Mouse (Mus musculus): ENCODE data around the gene Lhfp. TPM values are rescaled to one million over a fixed set of nuclear protein-coding genes. Genes with fewer than 3 reads are reported as not detected.

Gene Lhfp
- polyA plus RNA-seq, 1 experiment from 2014 or later: 47.3 TPM

DNA sequence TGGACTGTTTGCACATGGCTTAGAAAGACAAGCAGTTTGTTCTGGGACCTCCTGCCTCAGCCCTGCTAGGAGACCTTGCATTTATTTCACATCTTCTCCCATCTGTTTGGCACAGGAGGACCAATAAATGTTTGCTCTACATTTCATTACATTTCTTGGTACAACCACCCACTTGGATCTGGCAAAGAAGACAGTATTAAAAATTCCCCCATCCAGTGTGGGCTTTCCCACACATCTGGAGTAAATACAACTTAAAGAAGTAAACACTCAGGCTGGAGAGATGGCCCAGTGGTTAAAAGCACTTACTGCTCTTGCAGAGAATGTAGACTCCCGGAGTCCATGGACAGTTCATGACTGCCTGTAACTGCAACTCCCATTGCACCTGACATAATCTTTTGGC is 250.6 kb downstream of the Lhfp start:
- Histone ChIP-seq H3K27me3 (no peaks in the 10 kb centered on the region), H3K4me2 (replicated peaks) (no peak overlapping the region), H3K4me1 (replicated peaks) (peaks cover 4% of the 10 kb centered on the region; the same call in 1 of the 2 replicates), H3K36me3 (no peaks in the 10 kb centered on the region), H3K9me3 (no peaks in the 10 kb centered on the region), H3K9ac (replicated peaks) (no peak overlapping the region), H3K4me3 (replicated peaks) (no peak overlapping the region), H3K27ac (no peak overlapping the region)
- no peak for ATAC-seq
- WGBS: 93% methylated on average over 1 of the region's 1 CpGs

DNA sequence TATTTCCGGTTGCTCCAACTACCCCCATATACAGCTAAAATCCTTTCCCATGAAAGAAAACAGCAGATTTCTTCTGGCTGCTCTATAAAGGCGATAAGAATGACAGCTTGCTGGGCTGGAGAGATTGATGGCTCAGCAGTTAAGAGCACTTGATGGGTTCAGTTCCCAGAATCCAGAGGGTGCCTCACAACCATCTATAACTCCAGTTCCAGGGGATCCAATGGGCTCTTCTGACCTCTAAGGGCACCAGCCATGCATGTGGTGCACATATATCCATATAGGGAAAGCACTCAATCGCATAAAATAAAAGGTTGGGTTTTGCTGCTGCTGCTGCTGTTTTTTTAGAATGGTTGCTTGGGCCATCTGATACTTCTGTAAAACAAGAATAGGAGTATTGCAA is 251.1 kb downstream of the Lhfp start:
- Histone ChIP-seq H3K27ac (no peak overlapping the region), H3K4me1 (replicated peaks) (peaks cover 4% of the 10 kb centered on the region; the same call in 1 of the 2 replicates), H3K36me3 (no peaks in the 10 kb centered on the region), H3K4me2 (replicated peaks) (no peak overlapping the region), H3K4me3 (replicated peaks) (no peak overlapping the region), H3K9ac (replicated peaks) (no peak overlapping the region), H3K9me3 (no peaks in the 10 kb centered on the region), H3K27me3 (no peaks in the 10 kb centered on the region)
- no peak for ATAC-seq
- 93% methylated on average over 3 of the region's 3 CpGs for WGBS

GRCm38 (mm10) chr3:53292979-53293378 is 251.7 kb downstream of the Lhfp start:
- no peak overlapping the region for H3K4me2 ChIP-seq (replicated peaks)
- no peaks in the 10 kb centered on the region for H3K27me3 ChIP-seq
- 90% methylated on average over 4 of the region's 4 CpGs for WGBS
- no peak overlapping the region for H3K9ac ChIP-seq (replicated peaks)
- H3K27ac ChIP-seq: no peak overlapping the region
- H3K36me3 ChIP-seq: no peaks in the 10 kb centered on the region
- H3K4me1 ChIP-seq (replicated peaks): peaks cover 4% of the 10 kb centered on the region; the same call in 1 of the 2 replicates
- H3K4me3 ChIP-seq (replicated peaks): no peak overlapping the region
- no peaks in the 10 kb centered on the region for H3K9me3 ChIP-seq
- ATAC-seq: no peak

DNA sequence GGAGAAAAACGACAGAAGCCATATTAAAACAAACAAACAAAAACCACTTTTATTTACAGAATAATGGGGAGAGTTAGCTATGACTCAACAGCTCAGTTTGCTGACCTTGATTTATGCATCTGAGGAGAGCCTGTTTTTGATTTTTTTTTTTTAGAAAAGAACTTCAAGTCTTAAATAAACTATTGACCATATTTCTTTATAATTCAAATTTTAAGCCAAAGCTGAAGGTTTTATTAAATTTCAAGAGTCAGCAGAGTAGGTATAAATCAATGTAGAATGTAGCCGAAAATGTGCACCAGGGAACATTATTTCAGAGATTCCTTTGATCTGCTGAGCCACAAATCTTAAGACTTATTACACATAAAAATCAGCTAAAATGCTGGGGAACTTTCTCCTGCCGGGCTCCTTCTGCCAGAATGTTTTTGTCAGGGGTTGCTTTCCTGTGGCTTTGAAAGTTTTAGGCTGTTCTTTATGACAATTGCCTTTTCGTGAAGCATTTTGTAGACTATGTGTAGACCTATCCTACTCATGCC is 252.6 kb downstream of the Lhfp start:
- no peak overlapping the region for H3K9ac ChIP-seq (replicated peaks)
- no peaks in the 10 kb centered on the region for H3K36me3 ChIP-seq
- no peak for ATAC-seq
- H3K27ac ChIP-seq: no peak overlapping the region
- H3K9me3 ChIP-seq: no peaks in the 10 kb centered on the region
- H3K4me2 ChIP-seq (replicated peaks): no peak overlapping the region
- H3K27me3 ChIP-seq: no peaks in the 10 kb centered on the region
- no peak overlapping the region for H3K4me3 ChIP-seq (replicated peaks)
- 74% methylated on average over 4 of the region's 4 CpGs for WGBS
- H3K4me1 ChIP-seq (replicated peaks): peaks cover 4% of the 10 kb centered on the region; the same call in 1 of the 2 replicates

DNA sequence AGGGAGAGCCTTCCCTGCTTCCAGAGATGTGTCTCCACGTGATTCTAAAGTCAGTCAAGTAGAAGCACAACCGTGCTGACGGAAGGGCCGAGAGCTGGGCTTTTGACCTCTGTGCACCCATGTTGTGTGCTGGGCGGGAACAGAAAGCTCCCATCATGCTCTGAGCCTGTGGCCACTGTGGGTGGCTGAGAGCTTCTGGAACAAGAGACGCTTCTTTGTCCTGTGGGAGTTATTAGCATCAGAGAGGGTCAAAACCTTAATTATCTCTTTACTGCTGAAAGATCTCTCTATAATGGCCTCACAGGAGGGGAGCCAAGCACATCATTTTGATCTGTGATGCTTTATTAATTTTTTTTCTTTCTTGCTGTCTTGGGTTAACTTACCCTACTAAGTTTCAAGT is 253.5 kb downstream of the Lhfp start:
- H3K27ac ChIP-seq: no peak overlapping the region
- no peak overlapping the region for H3K9ac ChIP-seq (replicated peaks)
- WGBS: 36% methylated on average over 6 of the region's 6 CpGs
- peaks cover 4% of the 10 kb centered on the region; the same call in 1 of the 2 replicates for H3K4me1 ChIP-seq (replicated peaks)
- ATAC-seq: no peak
- no peak overlapping the region for H3K4me3 ChIP-seq (replicated peaks)
- H3K9me3 ChIP-seq: no peaks in the 10 kb centered on the region
- no peaks in the 10 kb centered on the region for H3K36me3 ChIP-seq
- H3K27me3 ChIP-seq: no peaks in the 10 kb centered on the region
- no peak overlapping the region for H3K4me2 ChIP-seq (replicated peaks)

DNA sequence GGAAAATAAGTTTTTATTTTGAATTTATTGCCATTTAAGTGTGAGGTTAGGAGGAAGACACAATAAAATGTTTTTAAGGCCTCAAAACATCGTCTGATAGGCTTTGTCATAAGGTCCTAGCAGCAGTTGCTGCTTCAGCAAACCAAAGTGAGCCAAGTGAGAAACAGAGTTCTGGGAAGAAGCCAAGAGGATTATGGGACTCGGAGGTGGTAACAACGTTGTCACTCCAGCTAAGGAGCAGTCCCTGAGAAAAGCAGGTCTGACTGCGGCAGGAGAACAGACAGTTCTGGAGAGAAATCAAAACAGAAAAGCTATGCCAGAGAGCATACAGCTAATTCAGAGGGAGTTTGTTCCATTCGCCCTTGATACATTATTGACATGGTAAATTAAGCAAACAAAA is 260.5 kb downstream of the Lhfp start:
- H3K4me3 ChIP-seq (replicated peaks): no peak overlapping the region
- 0 out of 2 replicates have a peak, but pooled peaks cover 7% of the 10 kb centered on the region for H3K9me3 ChIP-seq
- H3K27ac ChIP-seq: no peak overlapping the region
- H3K4me1 ChIP-seq (replicated peaks): no peaks in the 10 kb centered on the region
- no peak overlapping the region for H3K9ac ChIP-seq (replicated peaks)
- ATAC-seq: no peak
- H3K27me3 ChIP-seq: no peaks in the 10 kb centered on the region
- H3K36me3 ChIP-seq: no peaks in the 10 kb centered on the region
- 71% methylated on average over 5 of the region's 5 CpGs for WGBS
- no peak overlapping the region for H3K4me2 ChIP-seq (replicated peaks)

GRCm38 (mm10) chr3:53304123-53304900 is 263.0 kb downstream of the Lhfp start:
- H3K27me3 ChIP-seq: no peaks in the 10 kb centered on the region
- no peaks in the 10 kb centered on the region for H3K36me3 ChIP-seq
- H3K9ac ChIP-seq (replicated peaks): no peak overlapping the region
- no peak for ATAC-seq
- no peak overlapping the region for H3K4me3 ChIP-seq (replicated peaks)
- H3K4me1 ChIP-seq (replicated peaks): no peaks in the 10 kb centered on the region
- WGBS: 80% methylated on average over 4 of the region's 4 CpGs
- 0 out of 2 replicates have a peak, but pooled peaks cover 7% of the 10 kb centered on the region for H3K9me3 ChIP-seq
- H3K4me2 ChIP-seq (replicated peaks): no peak overlapping the region
- H3K27ac ChIP-seq: no peak overlapping the region

DNA sequence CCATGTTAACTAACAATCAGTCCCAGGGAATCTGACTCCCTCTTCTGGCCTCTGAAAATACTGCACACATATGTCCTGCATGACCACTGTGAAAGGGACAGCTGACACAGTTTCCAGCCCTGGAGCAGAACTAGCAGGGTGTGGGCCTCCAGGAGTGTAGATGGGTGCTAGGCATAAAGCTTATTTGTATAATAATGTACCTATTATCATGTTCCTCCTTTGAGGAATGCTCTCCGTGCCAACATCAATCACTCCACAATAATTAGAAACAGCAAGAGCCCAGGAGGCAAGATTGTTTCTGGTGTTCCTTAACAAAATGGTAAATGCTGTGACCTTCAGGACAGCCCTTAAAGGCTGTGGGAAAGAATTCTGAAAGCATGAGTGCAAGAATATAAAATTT is 264.5 kb downstream of the Lhfp start:
- WGBS: 65% methylated on average over 1 of the region's 1 CpGs
- Histone ChIP-seq H3K9ac (replicated peaks) (no peak overlapping the region), H3K9me3 (0 out of 2 replicates have a peak, but pooled peaks cover 7% of the 10 kb centered on the region), H3K36me3 (no peaks in the 10 kb centered on the region), H3K27ac (no peak overlapping the region), H3K4me3 (replicated peaks) (no peak overlapping the region), H3K4me1 (replicated peaks) (no peaks in the 10 kb centered on the region), H3K4me2 (replicated peaks) (no peak overlapping the region), H3K27me3 (no peaks in the 10 kb centered on the region)
- ATAC-seq: no peak

- no peaks in the 10 kb centered on the region for H3K36me3 ChIP-seq
- no peak overlapping the region for H3K4me3 ChIP-seq (replicated peaks)
- 0 out of 2 replicates have a peak, but pooled peaks cover 7% of the 10 kb centered on the region for H3K9me3 ChIP-seq
- H3K9ac ChIP-seq (replicated peaks): no peak overlapping the region
- no peaks in the 10 kb centered on the region for H3K4me1 ChIP-seq (replicated peaks)
- ATAC-seq: no peak
- no peak overlapping the region for H3K4me2 ChIP-seq (replicated peaks)
- H3K27me3 ChIP-seq: no peaks in the 10 kb centered on the region
- WGBS: 61% methylated on average over 5 of the region's 5 CpGs
- no peak overlapping the region for H3K27ac ChIP-seq
Measured at GRCm38 (mm10) chr3:53308649-53309048, 267.3 kb downstream of the Lhfp start.

- no peaks in the 10 kb centered on the region for H3K36me3 ChIP-seq
- WGBS: 55% methylated on average over 4 of the region's 4 CpGs
- ATAC-seq: no peak
- H3K9ac ChIP-seq (replicated peaks): no peak overlapping the region
- H3K4me3 ChIP-seq (replicated peaks): no peak overlapping the region
- no peak overlapping the region for H3K4me2 ChIP-seq (replicated peaks)
- 0 out of 2 replicates have a peak, but pooled peaks cover 7% of the 10 kb centered on the region for H3K9me3 ChIP-seq
- no peaks in the 10 kb centered on the region for H3K4me1 ChIP-seq (replicated peaks)
- H3K27me3 ChIP-seq: no peaks in the 10 kb centered on the region
- no peak overlapping the region for H3K27ac ChIP-seq
Measured at GRCm38 (mm10) chr3:53310093-53310492, 268.8 kb downstream of the Lhfp start.

DNA sequence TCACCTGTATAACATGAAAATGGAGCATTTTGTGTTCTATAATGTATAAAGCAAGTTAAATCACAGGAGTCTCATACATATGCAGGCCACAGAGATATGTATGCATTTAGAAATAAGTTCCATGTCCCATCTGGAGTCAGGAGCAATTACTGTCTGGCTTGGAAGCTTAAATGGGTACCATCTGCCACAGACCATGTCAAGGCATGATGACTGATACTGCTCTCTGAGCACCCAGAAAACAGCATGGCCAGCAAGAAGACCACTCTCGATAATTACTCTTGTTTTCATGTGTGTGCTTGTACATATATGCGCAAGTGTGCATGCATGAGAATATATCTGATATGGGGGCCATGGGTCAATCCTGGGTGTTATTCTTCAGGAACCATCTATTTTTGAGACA is 269.3 kb downstream of the Lhfp start:
- H3K9me3 ChIP-seq: 0 out of 2 replicates have a peak, but pooled peaks cover 5% of the 10 kb centered on the region
- no peak overlapping the region for H3K27ac ChIP-seq
- H3K4me3 ChIP-seq (replicated peaks): no peak overlapping the region
- no peaks in the 10 kb centered on the region for H3K36me3 ChIP-seq
- H3K4me1 ChIP-seq (replicated peaks): no peaks in the 10 kb centered on the region
- no peaks in the 10 kb centered on the region for H3K27me3 ChIP-seq
- H3K4me2 ChIP-seq (replicated peaks): no peak overlapping the region
- ATAC-seq: no peak
- 95% methylated on average over 2 of the region's 2 CpGs for WGBS
- H3K9ac ChIP-seq (replicated peaks): no peak overlapping the region

Data from midbrain, embryonic 13.5 days (tissue).